Mouse (Mus musculus) ES-E14 (cell line): ENCODE results near the gene Dop1a.

Source experiments
- CHD2 ChIP-seq: IDR thresholded peaks from 2 replicates; pipeline ENCODE4 v1.6.1; 2014; ENCODE audit warnings: mild to moderate bottlenecking, low read depth, low read length, inconsistent platforms
- HCFC1 ChIP-seq: IDR thresholded peaks from 2 replicates; pipeline ENCODE4 v1.6.1; 2012; ENCODE audit warnings: low read length, inconsistent platforms, borderline replicate concordance; ENCODE audit not compliant: insufficient read depth
- ZC3H11A ChIP-seq: IDR thresholded peaks from 2 replicates; pipeline ENCODE4 v1.6.1; 2012; ENCODE audit warnings: low read depth, mild to moderate bottlenecking, inconsistent platforms, low read length, borderline replicate concordance

DNA sequence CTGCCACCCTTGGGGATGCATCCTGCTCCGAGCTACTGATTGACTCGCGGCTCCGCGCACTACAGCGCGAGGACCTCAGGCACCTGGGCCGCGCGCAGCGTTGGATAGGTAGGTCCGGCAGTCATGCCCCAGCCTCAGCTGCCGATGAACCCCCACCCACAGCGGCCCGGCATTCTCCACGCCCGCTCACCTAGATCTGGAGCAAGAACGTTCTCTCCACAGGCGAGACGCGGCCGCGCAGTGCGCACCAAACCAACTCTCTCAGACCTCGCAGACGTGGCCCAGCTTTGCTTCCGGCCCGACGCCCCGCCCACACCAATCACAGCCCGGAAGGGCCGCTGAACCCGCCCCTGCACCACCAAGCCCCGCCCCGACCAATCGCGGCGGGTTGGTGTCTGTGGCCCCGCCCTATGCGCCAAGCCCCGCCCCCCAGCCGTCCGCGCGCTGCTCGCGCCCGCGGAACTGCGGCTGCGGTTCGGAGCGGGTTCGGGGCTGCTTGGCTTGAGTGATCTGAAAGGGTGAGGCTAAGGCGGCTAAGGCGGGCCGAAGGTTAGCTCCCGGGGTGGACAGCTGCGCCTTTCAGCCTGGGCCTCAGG, 104.7 kb downstream of the Dop1a start, which contains the start of the genes Pgm3 and Rwdd2a:
- TF ChIP-seq CHD2 (no peak), HCFC1 (no peak; the same call in 1 of the 2 replicates), ZC3H11A (no peak)
